Mouse (Mus musculus) erythroblast, embryonic 14.5 days (primary cell): Measurements from ENCODE around the gene Tex14.

Experiments used
- GATA1 ChIP-seq: IDR thresholded peaks from 2 replicates; pipeline ENCODE4 v1.6.1; 2012; ENCODE audit warnings: low read length, inconsistent platforms, mixed read lengths
- TAL1 ChIP-seq: IDR thresholded peaks from 3 replicates; pipeline ENCODE4 v1.6.1; 2012; ENCODE audit warnings: low read length, inconsistent platforms, mixed read lengths

DNA sequence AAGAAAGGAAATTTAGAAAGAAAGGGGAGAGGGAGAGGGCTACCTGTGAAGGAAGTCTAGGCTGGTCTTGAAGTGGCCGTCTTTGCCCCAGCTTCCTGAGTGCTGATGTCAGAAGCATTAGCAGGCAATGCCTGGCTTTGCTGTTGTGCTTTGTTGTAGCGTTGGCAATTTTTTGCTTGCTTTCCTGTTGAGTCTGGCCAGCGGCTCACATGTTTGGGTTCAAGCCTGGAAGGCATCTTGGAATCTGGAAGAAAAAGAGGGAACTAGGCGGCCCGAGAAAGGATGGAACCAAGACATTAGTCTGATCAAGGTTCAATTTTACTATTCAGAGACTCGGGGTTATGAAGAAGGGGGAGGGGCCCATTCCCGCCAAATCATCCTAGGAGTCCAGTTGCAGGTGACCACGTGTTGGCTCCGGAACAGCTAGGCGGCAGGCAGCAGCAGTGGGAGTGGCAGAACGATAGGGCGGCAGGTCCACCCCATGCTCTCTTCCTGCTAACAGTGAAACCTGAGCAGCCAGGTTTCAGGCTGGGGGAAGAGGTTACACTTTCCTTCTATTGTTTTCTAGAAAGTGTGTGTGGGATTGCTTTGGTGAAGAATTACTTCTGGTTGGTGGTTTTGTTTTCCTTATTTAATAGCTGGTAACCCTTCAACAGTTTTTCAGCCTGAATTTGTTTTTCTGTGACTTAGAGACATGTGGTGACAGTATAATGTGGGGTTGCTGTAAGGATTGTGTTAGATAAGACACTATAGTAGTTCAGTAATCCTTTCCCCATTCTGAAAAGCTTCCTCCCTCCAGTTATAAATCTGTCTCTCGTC, 48.6 kb downstream of the Tex14 start:
- no peak for TF ChIP-seq GATA1
- no peak for TF ChIP-seq TAL1
